Mouse (Mus musculus) CD4-positive, CD25-positive, alpha-beta regulatory T cell, adult 2 months (primary cell): ENCODE results near the gene Chd2.
"Not testable (repeated sequence)": the region's sequence is repeated elsewhere in the genome, so short reads cannot be mapped to it uniquely, and the experiment has no call there.

Experiments
- DNase-seq: peaks from one replicate; pipeline ENCODE4 v3.0.0-alpha.2; 2012; ENCODE audit warnings: low read depth, low spot score

Gene Chd2

GRCm38 (mm10) chr7:73541412-73542130, at the start of gene Chd2:
Gene Chd2 (minus strand): TSS chr7:73541830.
- DNase-seq, result peak; percentile 86

GRCm38 (mm10) chr7:73590757-73591156, 49.1 kb upstream of the Chd2 start:
- no peak for DNase-seq

GRCm38 (mm10) chr7:73589208-73589771, 47.7 kb upstream of the Chd2 start:
- peak; percentile 83 for DNase-seq

GRCm38 (mm10) chr7:73588351-73588906, 46.8 kb upstream of the Chd2 start:
- DNase-seq, result peak; percentile 46

GRCm38 (mm10) chr7:73586717-73587116, 45.1 kb upstream of the Chd2 start:
- DNase-seq, result no peak

GRCm38 (mm10) chr7:73586206-73586605, 44.6 kb upstream of the Chd2 start:
- no peak for DNase-seq

- peak; percentile 44 for DNase-seq
Observed at GRCm38 (mm10) chr7:73585114-73586032, 43.7 kb upstream of the Chd2 start.

GRCm38 (mm10) chr7:73584009-73584995, 42.7 kb upstream of the Chd2 start:
- DNase-seq, result peak; percentile 78

GRCm38 (mm10) chr7:73583400-73583799, 41.8 kb upstream of the Chd2 start:
- DNase-seq, result peak; percentile 69

- no peak for DNase-seq
Observed at GRCm38 (mm10) chr7:73581836-73582375, 40.3 kb upstream of the Chd2 start.

- DNase-seq, result peak; percentile 24
Observed at GRCm38 (mm10) chr7:73579072-73579731, 37.6 kb upstream of the Chd2 start.

GRCm38 (mm10) chr7:73577888-73578421, 36.3 kb upstream of the Chd2 start:
- DNase-seq, result no peak

- DNase-seq, result peak; percentile 28
Observed at GRCm38 (mm10) chr7:73576101-73576936, 34.7 kb upstream of the Chd2 start.

GRCm38 (mm10) chr7:73575257-73575656, 33.6 kb upstream of the Chd2 start:
- DNase-seq, result no peak

- DNase-seq, result not testable (repeated sequence)
Observed at GRCm38 (mm10) chr7:73574673-73575072, 33.0 kb upstream of the Chd2 start.

GRCm38 (mm10) chr7:73572571-73572970, 30.9 kb upstream of the Chd2 start:
- peak; percentile 61 for DNase-seq

GRCm38 (mm10) chr7:73568801-73569403, 27.3 kb upstream of the Chd2 start:
- DNase-seq, result peak; percentile 42

GRCm38 (mm10) chr7:73567754-73568161, 26.1 kb upstream of the Chd2 start:
- no peak for DNase-seq
